Mouse (Mus musculus) ovary, postnatal 14 days (tissue): ENCODE results near the gene Gm17606.
A peak's percentile ranks its signal among the peaks of the same experiment; 100 is the strongest.

Experiments used
- DNase-seq: peaks from one replicate; pipeline ENCODE4 v3.0.0; 2022; ENCODE audit warnings: low spot score

Gm17606 gene

GRCm38 (mm10) chr14:54664477-54665222 is 23.9 kb downstream of the Gm17606 start:
- no peak for DNase-seq

- DNase-seq = peak; percentile 29
These were observed 28.6 kb downstream of the Gm17606 start for GRCm38 (mm10) chr14:54669381-54669780.

- DNase-seq = no peak
These were observed 33.6 kb downstream of the Gm17606 start for GRCm38 (mm10) chr14:54674317-54674716.

- DNase-seq = no peak
These were observed 35.5 kb downstream of the Gm17606 start for GRCm38 (mm10) chr14:54676290-54676689.

GRCm38 (mm10) chr14:54678657-54679304 is 38.0 kb downstream of the Gm17606 start:
- DNase-seq = no peak

- DNase-seq = no peak
These were observed 41.6 kb downstream of the Gm17606 start for GRCm38 (mm10) chr14:54682396-54682795.

GRCm38 (mm10) chr14:54685471-54685870 is 44.7 kb downstream of the Gm17606 start:
- DNase-seq = no peak

GRCm38 (mm10) chr14:54686063-54686521 is 45.3 kb downstream of the Gm17606 start, which contains the start of gene 1700123O20Rik:
1700123O20Rik (plus strand) TSS chr14:54686216.
- DNase-seq = no peak

GRCm38 (mm10) chr14:54686522-54687143 is 45.9 kb downstream of the Gm17606 start, which contains the start of gene Acin1:
Acin1 (minus strand) TSS chr14:54686931.
- peak; percentile 100 for DNase-seq

- DNase-seq = no peak
These were observed 46.5 kb downstream of the Gm17606 start for GRCm38 (mm10) chr14:54687251-54687650.

- no peak for DNase-seq
These were observed 54.3 kb downstream of the Gm17606 start for GRCm38 (mm10) chr14:54695042-54695441.

GRCm38 (mm10) chr14:54696752-54697151 is 56.0 kb downstream of the Gm17606 start:
- no peak for DNase-seq
